Mouse (Mus musculus) thymus, postnatal 36 days (tissue): ENCODE data around the gene Hephl1.
A peak's percentile ranks its signal among the peaks of the same experiment; 100 is the strongest.

Source experiments
- DNase-seq, 2 experiments: peaks; one replicate each; pipeline ENCODE4 v3.0.0; 2022; ENCODE audit warnings: mixed read lengths in 2 of 2

Hephl1 gene

DNA sequence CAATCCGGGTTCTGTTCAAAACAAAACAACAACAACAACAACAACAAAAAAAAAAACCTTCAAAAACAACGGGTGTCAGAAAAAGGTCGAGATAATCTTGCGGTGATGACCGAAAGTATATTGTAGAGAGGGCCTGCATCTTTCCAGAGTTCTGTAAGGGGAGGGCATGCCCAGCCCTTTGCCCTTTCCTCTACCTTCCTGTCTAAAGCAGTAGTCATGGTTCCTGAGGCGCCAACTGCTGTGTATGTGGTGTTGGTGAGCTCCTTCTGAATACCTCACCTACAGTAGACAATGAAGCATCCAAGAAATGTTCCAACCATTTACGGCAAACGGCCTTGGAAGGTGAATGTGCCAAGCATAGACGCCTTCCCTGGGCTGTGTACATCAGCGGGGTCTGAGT lies 66.2 kb downstream of the Hephl1 start:
- no peak for DNase-seq

DNA sequence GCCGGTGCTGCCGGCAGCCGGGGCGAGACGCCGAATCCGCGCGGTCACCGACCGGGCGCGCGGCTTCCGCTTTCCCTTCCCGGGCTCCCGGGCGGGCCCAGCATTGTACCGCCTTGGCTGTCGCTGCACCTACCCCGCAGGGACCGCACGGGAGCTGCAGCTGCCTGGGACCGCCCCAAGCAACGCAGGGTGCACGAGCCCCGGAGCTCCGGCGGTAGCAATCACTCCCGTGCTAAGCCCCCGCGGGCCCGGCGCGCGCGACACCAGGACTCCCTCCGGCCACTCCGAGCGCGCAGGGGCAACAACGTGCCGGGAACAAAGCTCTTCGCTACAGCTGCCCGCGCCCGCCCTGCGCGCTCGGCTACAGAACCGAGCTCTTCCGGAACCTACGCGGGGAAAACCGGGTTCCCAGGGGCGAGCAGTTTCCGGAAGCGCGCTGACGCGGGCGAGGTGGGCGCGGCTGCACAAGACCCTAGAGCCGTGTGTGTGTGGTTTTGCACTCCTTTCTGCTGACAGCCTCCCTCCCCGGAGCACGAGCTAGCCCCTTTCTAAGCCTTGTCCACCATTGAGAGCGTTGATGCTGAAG lies 66.7 kb downstream of the Hephl1 start, which contains the start of gene Panx1:
Gene Panx1, minus strand, starts transcription at position 395 of the 586 bp plus-strand sequence.
- peak; percentile 82 to 85 for DNase-seq

DNA sequence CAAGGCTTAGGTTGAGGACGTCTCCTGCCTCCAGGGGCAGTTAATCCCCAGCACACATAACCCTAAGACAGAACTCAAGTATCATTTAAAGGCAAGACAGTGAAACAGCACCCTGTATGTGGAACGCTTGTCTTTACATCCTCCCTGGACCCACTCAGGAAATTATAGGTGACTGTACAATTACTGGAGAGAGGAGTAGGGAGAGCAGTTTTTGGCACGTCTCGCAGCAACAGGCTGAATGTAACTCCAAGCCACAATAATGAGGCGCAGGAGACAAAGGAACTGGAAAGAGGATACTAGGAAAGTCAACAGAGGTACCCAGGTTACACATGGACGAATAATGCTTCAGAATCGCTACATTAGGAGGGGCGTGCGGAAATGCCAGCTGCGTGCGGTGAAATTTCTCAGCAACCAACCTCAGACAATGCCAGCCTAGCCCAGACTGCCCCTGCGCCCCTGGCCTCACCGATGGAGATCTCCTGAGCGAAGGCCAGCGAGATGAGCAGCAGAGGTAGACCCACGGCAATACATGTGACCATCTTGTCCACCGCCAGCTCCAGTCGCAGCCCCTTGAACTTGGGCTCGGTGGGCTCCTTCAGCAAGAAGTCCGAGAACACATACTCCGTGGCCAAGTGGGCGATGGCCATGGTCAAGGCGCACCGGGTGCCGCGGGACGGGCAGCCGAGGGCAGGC lies 67.4 kb downstream of the Hephl1 start:
- DNase-seq: peak in 1 of 2 experiments; percentile 36

DNA sequence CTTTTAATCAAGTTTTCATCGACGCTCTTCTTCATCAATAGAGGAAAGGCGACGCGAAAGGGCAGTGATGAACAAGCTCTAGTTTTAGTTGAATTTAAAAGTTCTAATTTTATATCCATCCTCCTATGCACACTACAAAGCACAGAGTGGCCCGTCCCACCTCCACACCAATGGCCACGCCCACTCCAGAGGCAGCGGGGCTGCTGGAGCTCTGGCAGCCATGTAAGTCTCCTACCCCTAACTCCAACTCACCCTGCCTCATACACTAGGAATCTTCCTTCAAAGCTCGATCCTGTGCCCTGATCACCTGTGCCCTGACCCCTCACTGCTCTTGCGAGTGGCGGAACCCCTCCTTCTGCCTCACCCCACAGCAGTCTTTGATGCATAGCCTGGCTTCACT lies 70.4 kb downstream of the Hephl1 start:
- no peak for DNase-seq

DNA sequence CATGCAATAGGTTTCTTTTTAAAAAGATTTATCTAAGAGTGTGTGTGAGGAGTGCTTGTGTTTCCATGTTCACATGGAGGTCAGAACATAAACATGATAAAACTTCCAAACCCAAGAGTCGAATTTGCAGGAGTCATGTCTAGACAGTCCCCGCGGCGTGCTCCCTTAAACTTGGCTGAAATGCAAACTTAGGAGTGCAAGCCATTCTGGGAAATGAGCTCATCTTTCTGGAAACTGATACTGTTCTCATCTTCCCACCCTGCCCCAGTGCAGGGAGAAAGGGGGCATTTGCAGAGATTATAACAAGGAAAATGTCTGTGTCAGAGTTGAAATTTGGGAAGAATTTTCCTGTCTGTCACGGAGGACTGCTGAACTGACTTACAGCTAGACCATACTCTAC lies 72.1 kb downstream of the Hephl1 start:
- DNase-seq: no peak

DNA sequence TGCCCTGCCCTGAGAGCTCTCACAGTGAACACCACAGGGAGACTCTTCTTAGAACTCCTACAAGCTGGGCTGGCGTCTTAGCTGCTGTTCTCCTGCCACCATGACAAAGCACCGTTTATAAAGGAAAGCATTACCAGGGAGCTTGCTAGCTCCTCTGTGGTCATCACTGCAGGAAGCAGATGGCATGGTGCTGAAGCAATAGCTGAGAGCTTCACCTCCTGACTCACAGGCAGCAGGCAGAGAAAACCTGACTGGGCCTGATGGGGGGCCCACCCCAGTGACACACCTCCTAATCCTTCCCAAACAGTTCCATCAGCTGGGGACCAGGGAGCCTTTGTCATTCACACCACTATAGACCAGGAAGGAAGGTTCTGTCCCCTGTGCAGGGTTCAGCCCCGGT lies 74.2 kb downstream of the Hephl1 start:
- no peak for DNase-seq

- no peak for DNase-seq
Measured at GRCm38 (mm10) chr9:15037237-15037636, 74.7 kb downstream of the Hephl1 start.

- DNase-seq: no peak
Measured at GRCm38 (mm10) chr9:15036807-15037206, 75.1 kb downstream of the Hephl1 start.

DNA sequence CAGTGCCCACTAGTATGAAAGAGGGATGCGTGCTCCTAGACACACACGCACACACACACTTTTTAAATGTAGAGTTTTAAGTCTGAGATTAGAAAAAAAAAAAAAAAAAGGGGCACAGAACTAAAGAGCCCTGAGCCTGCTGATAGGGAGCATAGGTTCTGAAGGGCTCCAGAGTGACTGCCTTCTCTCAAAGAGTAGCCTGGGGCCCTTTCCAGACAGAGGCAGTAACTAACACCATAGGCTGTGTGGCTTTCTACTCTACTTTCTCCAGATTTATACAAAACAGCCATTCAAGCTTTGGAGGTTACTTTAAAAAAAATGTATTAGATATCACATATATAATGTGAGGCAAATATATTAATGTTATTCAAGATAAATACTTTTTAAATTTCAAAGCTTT lies 75.5 kb downstream of the Hephl1 start:
- DNase-seq: no peak

DNA sequence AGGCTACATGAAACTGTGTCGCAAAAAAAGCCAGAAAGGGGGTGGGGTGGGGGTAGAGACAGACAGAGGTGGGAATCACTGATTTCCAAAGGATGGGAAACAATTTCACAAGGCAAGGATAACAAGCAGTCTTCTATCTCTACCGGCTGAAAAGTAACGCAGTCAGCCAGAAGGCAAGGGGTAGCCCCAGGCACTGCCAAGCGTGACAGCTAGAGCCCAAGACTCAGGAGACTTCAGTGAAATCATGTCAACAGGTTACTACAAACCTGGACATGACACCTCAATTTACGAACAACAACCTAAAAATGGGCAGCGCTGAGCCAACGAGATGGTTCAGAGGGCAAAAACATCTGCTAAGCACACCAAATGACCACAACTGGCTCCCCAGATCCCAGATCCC lies 75.9 kb downstream of the Hephl1 start:
- DNase-seq: no peak

GRCm38 (mm10) chr9:15034546-15035273 lies 77.2 kb downstream of the Hephl1 start:
- peak in 1 of 2 experiments; percentile 50 for DNase-seq

GRCm38 (mm10) chr9:15033568-15034160 lies 78.2 kb downstream of the Hephl1 start:
- DNase-seq: peak in 1 of 2 experiments; percentile 34

GRCm38 (mm10) chr9:15032797-15033196 lies 79.1 kb downstream of the Hephl1 start:
- no peak for DNase-seq

- no peak for DNase-seq
Measured at GRCm38 (mm10) chr9:15030771-15031170, 81.1 kb downstream of the Hephl1 start.

- DNase-seq: peak; percentile 67 to 75
Measured at GRCm38 (mm10) chr9:15029025-15029727, 82.7 kb downstream of the Hephl1 start.

GRCm38 (mm10) chr9:15027725-15028124 lies 84.2 kb downstream of the Hephl1 start:
- peak; percentile 43 to 47 for DNase-seq

DNA sequence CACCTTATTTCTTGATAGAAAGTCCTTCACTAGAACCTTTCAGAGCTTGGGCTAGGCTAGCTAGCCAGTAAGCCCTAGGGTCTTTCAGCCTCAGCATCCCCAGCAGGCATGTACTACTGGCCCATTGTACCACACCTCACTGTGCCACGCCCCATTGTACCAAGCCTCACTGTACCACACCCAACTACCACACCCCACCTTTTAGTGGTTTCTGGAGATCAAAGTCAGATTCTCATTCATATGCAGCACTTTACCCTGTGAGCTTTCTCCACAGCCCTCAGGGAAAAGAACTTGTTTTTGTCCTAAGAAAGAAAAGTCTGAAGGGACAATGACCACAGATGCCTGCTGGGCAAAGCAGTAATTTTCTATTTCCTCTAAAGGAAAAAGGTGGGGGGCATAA lies 88.9 kb downstream of the Hephl1 start:
- DNase-seq: no peak

GRCm38 (mm10) chr9:15021156-15021555 lies 90.8 kb downstream of the Hephl1 start:
- DNase-seq: no peak

- no peak for DNase-seq
Measured at GRCm38 (mm10) chr9:15020561-15021080, 91.3 kb downstream of the Hephl1 start.

GRCm38 (mm10) chr9:15018756-15019131 lies 93.2 kb downstream of the Hephl1 start:
- DNase-seq: no peak

GRCm38 (mm10) chr9:15017791-15018755 lies 93.8 kb downstream of the Hephl1 start:
- peak; percentile 75 to 84 for DNase-seq
